Mouse (Mus musculus) heart, embryonic 13.5 days (tissue): ENCODE measurements around the gene Bloc1s2. TPM values are rescaled to one million over a fixed set of nuclear protein-coding genes. Genes with fewer than 3 reads are reported as not detected.
A peak's percentile ranks its signal among the peaks of the same experiment; 100 is the strongest.

Experiments
- ATAC-seq: fragments of 200-750 bp; cut with Nextera tagmentation; 2 replicates; pipeline ENCODE4 v1.8.0; 2017; ENCODE audit warnings: moderate TSS enrichment; ENCODE audit not compliant: insufficient number of reproducible peaks, low FRiP score, low TSS enrichment; ENCODE audit errors: extremely low read depth
- H3K27ac ChIP-seq: fragments of 300-500 bp; sonication (generic); replicated peaks from 2 replicates; pipeline ENCODE4 v1.5.1; 2015; ENCODE audit warnings: moderate library complexity, mild to moderate bottlenecking, inconsistent platforms
- H3K27me3 ChIP-seq: fragments of 300-500 bp; sonication (generic); replicated peaks from 2 replicates; pipeline ENCODE4 v1.6.1; 2015; ENCODE audit warnings: mild to moderate bottlenecking, inconsistent platforms
- H3K36me3 ChIP-seq: fragments of 300-500 bp; sonication (generic); 2 replicates; pipeline ENCODE4 v1.6.1; 2015; ENCODE audit warnings: mild to moderate bottlenecking, inconsistent platforms
- H3K4me1 ChIP-seq: fragments of 300-500 bp; sonication (generic); 2 replicates; pipeline ENCODE4 v1.6.1; 2015; ENCODE audit warnings: inconsistent platforms
- H3K4me2 ChIP-seq: fragments of 300-500 bp; sonication (generic); 2 replicates; pipeline ENCODE4 v1.6.1; 2015; ENCODE audit warnings: inconsistent platforms, mild to moderate bottlenecking, moderate library complexity
- H3K4me3 ChIP-seq: fragments of 300-500 bp; sonication (generic); 2 replicates; pipeline ENCODE4 v1.5.1; 2015; ENCODE audit warnings: moderate library complexity, mild to moderate bottlenecking, inconsistent platforms
- H3K9ac ChIP-seq: fragments of 300-500 bp; sonication (generic); 2 replicates; pipeline ENCODE4 v1.6.1; 2015; ENCODE audit warnings: inconsistent platforms, mild to moderate bottlenecking, moderate library complexity
- H3K9me3 ChIP-seq: fragments of 300-500 bp; sonication (generic); 2 replicates; pipeline ENCODE4 v1.6.1; 2016; ENCODE audit warnings: inconsistent platforms
- WGBS: fragments of 180-500 bp; shearing (Covaris S2); methylation state at CpG from one replicate; pipeline ENCODE4 v1.1.7; 2015; ENCODE audit warnings: mixed read lengths; 5-methylcytosine and 5-hydroxymethylcytosine counted together
- polyA plus RNA-seq: library from polyadenylated mRNA; unstranded; fragments of >200 nt; fragmentation: Nextera tagmentation; extraction: Ambion mirVana; gene quantifications from 2 replicates; pipeline ENCODE4 v1.2.1, GENCODE M21; 2015

Bloc1s2 gene
- 56.0 and 62.1 TPM in 2 replicates for polyA plus RNA-seq

DNA sequence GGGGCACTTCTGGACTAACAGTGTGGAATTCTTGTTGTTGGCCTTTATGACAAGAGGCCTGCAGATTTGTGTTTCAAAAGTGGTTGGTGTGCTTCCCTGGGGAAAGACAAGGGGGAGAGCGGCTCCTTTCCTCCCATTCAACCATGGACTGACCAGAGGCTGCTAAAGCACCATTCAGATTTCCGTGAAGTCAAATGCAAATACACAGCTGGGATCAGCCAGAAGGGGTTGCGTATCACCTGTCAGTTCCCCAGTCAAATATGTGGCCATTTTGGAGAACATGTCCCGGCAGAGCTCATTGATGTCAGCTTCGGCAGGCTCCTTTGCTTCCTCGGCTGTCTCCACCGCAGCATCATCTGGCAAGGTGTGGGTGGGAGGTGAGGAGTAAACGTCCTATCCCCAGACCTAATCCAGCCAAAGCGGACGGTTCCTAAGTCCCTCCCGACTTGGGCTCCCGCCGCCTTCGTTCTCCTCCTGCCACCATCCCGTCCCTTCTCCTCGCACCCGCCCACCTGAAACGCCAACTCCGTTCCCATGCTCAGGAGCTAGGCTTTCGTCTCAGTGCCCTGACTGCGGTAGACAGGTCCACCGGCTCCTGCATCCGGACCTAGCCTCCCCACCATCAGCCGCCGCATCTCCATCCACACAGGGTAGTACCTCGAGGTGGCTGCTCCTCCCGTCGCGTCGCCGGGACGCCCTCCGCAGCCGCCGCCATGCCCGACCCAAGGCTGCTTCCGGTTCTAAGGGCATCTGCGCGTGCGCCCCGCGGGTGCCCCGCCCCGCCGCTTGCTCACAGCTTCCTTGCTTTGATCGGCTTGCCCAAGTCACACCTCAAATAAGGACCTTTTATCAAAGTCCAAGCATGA is at the start of gene Bloc1s2:
Bloc1s2 (minus strand) TSS at position 745 of the 866 bp plus-strand sequence.
- peaks cover 10% of the 10 kb centered on the region for H3K4me1 ChIP-seq
- H3K9me3 ChIP-seq: no peaks in the 10 kb centered on the region
- H3K4me2 ChIP-seq: peak within 1 kb of the TSS; percentile 87
- H3K36me3 ChIP-seq: peaks cover 37% of the 10 kb centered on the region
- peak within 1 kb of the TSS; percentile 85 for H3K4me3 ChIP-seq
- H3K27me3 ChIP-seq: peaks cover 18% of the 10 kb centered on the region
- WGBS: 4% methylated on average over 46 of the region's 46 CpGs
- ATAC-seq: no peak
- H3K27ac ChIP-seq: 0 out of 2 replicates have a peak within 1 kb of the TSS, but pooled peaks have one; percentile 28
- peak within 1 kb of the TSS; percentile 87 for H3K9ac ChIP-seq

DNA sequence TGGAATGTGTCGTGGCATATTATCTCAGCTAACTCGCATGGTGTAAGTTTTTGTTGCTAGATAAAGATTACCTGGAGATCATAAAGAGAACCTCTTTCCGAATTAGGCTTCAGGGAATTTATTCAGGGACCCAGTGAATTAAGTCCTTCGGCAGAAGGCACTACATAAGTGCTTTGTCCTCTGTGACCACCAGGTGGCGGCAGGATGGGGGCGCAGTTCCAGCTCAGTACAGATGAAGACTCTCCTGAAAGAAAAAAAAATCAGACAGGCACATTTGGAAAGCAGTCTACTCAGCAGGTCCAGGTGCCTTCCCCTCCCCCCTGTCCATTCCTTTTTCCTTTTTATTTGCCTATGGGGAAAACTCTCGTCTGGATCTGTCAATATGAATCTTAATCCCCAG is 48.9 kb upstream of the Bloc1s2 start:
- ATAC-seq: no peak
- no peak overlapping the region for H3K4me2 ChIP-seq
- no peaks in the 10 kb centered on the region for H3K4me1 ChIP-seq
- H3K36me3 ChIP-seq: no peaks in the 10 kb centered on the region
- peaks cover 18% of the 10 kb centered on the region for H3K27me3 ChIP-seq
- H3K4me3 ChIP-seq: no peak overlapping the region
- no peak overlapping the region for H3K9ac ChIP-seq
- no peaks in the 10 kb centered on the region for H3K9me3 ChIP-seq
- H3K27ac ChIP-seq: no peak overlapping the region
- WGBS: 9% methylated on average over 7 of the region's 7 CpGs

DNA sequence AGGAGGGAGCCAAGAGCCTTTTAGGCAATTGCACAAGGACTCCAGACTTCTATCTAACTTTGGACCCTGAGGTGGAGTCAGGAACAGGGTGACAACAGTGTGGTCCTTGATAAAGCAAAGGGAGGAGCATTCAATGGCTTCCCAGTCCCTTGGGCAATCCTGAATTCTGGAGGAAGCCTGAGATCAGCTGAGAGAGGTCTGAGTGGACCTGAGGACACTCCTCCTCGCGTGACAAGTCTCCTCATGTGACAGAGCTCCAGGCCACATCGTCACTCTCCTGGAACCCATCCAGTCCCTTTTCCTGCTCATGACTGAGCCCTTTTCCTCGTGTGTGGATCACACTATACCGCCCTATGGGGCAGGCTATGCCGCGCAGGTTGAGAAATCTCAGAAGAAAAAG is 47.7 kb upstream of the Bloc1s2 start:
- WGBS: 56% methylated on average over 7 of the region's 7 CpGs

DNA sequence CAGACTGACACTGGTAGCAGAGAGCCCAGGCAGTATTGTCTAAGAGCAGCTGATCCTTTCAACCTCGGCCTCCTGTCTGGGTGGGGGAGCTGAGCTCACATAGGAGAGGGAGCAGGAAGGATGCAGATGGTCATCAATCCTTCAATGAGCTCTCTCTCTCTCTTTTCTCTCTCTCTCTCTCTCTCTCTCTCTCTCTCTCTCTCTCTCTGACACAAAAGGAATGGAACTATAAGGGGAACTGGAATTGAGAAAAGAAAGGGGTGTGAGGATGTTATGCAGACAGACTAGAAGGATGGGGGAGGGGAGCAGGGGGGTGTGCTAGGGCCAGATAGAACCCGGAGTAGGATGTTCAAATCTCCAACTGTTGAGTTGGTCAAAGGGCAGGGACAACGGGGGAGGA is 46.1 kb upstream of the Bloc1s2 start, which contains the start of gene Pkd2l1:
Pkd2l1 (minus strand) TSS at position 101 of the 400 bp plus-strand sequence.
- Histone ChIP-seq H3K9ac (no peak within 1 kb of the TSS), H3K9me3 (no peaks in the 10 kb centered on the region), H3K27me3 (peaks cover 21% of the 10 kb centered on the region), H3K27ac (no peak within 1 kb of the TSS), H3K4me1 (no peaks in the 10 kb centered on the region), H3K4me2 (no peak within 1 kb of the TSS), H3K4me3 (no peak within 1 kb of the TSS), H3K36me3 (no peaks in the 10 kb centered on the region)
- ATAC-seq: no peak
- WGBS: 28% methylated on average over 3 of the region's 3 CpGs

More for the DNA sequence above, 47.7 kb upstream of the Bloc1s2 start:
- ATAC-seq: no peak
- Histone ChIP-seq H3K4me1 (no peaks in the 10 kb centered on the region), H3K36me3 (no peaks in the 10 kb centered on the region), H3K4me2 (no peak overlapping the region), H3K4me3 (no peak overlapping the region), H3K27ac (no peak overlapping the region), H3K27me3 (peaks cover 19% of the 10 kb centered on the region), H3K9me3 (no peaks in the 10 kb centered on the region), H3K9ac (no peak overlapping the region)

DNA sequence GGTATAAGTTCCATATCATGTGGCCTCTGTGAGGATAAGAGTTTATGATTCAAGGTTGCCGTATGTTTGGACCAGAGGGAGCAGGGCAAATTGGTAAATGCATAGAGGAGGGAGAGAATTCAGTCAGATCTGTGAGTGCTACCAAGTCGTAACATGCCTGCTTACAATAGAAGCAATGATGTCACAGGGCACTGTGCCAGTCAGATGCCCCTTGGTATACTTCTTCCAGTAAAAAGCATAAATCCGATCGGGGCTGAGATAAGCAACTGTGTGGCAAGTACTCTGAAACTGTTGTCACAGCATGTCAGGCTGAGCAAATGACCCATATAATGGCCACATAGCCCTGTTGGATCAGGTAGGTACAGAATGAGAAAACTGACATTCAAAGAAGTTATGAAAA is 42.8 kb upstream of the Bloc1s2 start:
- H3K4me2 ChIP-seq: no peak overlapping the region
- H3K27ac ChIP-seq: no peak overlapping the region
- 70% methylated on average over 4 of the region's 4 CpGs for WGBS
- no peak for ATAC-seq
- H3K27me3 ChIP-seq: peaks cover 21% of the 10 kb centered on the region
- no peak overlapping the region for H3K9ac ChIP-seq
- no peaks in the 10 kb centered on the region for H3K9me3 ChIP-seq
- H3K36me3 ChIP-seq: no peaks in the 10 kb centered on the region
- H3K4me3 ChIP-seq: no peak overlapping the region
- no peaks in the 10 kb centered on the region for H3K4me1 ChIP-seq

DNA sequence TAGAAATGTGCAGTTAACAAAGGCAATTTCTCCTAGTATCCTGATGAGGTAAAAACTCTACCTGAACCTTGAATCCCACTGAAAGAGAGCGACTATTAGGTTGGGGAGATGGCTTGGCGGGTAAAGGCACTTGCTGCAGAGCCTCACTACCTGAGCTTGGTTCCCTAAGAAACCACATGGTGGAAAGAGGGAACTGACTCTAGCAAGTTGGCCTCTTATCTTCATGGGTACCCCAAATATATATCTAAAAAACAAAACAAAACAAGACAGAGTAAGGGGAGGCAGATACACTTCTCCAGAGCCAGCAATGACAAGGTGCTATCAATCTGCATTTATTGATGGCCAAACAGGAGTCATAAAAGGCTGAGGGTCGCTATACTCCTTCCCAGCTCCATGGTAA is 37.7 kb upstream of the Bloc1s2 start:
- 56% methylated on average over 3 of the region's 3 CpGs for whole genome bisulfite sequencing
- Histone ChIP-seq H3K4me3 (no peak overlapping the region), H3K4me1 (no peaks in the 10 kb centered on the region), H3K9ac (no peak overlapping the region), H3K27ac (no peak overlapping the region), H3K27me3 (peaks cover 8% of the 10 kb centered on the region; the same call in 1 of the 2 replicates), H3K9me3 (no peaks in the 10 kb centered on the region), H3K4me2 (no peak overlapping the region), H3K36me3 (no peaks in the 10 kb centered on the region)
- no peak for ATAC-seq

DNA sequence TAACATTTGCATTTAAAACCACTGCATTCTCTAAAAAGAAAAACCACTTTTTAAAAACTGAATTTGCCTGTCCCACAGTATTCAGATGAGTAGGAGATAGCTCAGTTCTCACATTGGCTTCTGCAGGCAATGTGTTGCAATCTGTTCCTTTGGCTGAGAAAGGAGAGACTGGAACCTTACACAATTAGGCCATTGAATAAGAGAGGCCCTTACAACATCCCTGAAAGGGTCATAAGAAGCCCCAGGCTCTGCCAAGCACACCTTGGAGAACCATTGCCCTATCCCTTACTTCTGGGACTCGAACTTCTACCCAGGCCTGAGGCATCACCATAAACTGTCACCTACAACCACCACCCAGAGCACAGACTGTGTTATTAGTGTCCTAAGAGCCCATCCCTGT is 34.3 kb upstream of the Bloc1s2 start:
- Histone ChIP-seq H3K27me3 (peaks cover 5% of the 10 kb centered on the region; the same call in 1 of the 2 replicates), H3K4me3 (no peak overlapping the region), H3K4me1 (no peaks in the 10 kb centered on the region), H3K4me2 (no peak overlapping the region), H3K9me3 (peaks cover 12% of the 10 kb centered on the region), H3K9ac (no peak overlapping the region), H3K36me3 (no peaks in the 10 kb centered on the region), H3K27ac (no peak overlapping the region)
- ATAC-seq: no peak
- WGBS: 64% methylated on average over 1 of the region's 1 CpGs

DNA sequence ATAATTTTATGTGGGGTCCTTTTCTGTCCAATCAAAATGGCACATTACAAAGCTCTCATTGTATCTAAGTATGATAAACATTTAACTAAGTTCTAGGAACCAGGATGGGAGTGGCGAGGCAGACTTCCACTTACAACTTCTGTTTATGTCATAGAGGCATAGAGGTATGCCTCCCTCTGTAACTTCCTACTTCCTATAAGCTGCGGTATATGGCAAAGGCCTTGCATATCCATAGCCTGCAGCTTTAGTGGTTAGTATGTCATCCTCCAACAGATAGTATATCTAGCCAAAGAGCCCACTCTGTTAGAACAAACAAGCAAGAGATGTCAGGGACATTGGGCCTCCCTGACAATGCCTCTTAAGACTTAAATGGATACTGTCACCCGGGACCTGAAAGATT is 30.5 kb upstream of the Bloc1s2 start:
- Histone ChIP-seq H3K36me3 (no peaks in the 10 kb centered on the region), H3K4me1 (no peaks in the 10 kb centered on the region), H3K4me2 (no peak overlapping the region), H3K27me3 (no peaks in the 10 kb centered on the region), H3K9me3 (peaks cover 20% of the 10 kb centered on the region), H3K27ac (no peak overlapping the region), H3K9ac (no peak overlapping the region), H3K4me3 (no peak overlapping the region)
- 78% methylated on average over 3 of the region's 3 CpGs for WGBS
- no peak for ATAC-seq

DNA sequence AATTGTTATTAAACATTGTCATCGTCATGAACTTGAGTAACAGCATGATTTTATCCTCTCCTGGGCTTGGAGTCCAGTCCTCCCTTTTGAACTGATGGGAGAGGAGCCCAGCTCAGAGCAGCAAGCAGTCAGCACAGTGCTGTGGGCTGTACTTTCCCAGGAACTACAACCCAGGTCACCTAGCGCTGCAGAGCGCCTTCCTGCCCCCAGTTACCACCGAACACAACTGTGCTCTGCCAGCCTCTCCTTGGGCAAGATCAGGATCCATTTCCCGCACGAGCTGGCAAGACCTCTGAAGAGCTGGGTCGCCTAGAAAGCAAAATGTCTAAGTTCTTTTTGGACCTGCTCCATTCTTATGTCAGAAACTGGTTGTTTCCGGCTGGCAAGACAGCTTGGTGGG is 28.6 kb upstream of the Bloc1s2 start:
- Histone ChIP-seq H3K4me2 (no peak overlapping the region), H3K27ac (no peak overlapping the region), H3K27me3 (no peaks in the 10 kb centered on the region), H3K9ac (no peak overlapping the region), H3K36me3 (no peaks in the 10 kb centered on the region), H3K4me3 (no peak overlapping the region), H3K9me3 (peaks cover 20% of the 10 kb centered on the region), H3K4me1 (no peaks in the 10 kb centered on the region)
- ATAC-seq: no peak
- WGBS: 63% methylated on average over 8 of the region's 8 CpGs

DNA sequence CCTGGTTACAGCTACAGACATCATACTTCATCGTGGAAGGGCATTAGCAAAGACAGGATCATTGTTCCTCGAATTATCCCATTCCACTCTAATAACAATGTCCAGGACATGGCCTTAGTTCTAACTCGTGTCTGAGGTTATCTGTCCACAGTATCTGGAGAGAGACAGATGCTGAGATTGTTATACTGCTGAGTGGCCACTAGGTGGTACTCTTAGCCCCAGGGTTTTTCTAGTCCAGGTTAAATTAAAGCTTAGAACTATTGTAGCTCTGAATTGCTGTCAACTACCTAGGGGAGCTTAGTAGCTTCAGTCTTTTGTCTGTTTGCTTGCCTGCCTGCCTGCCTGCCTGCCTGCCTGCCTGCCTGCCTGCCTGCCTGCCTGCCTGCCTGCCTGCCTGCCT is 15.3 kb upstream of the Bloc1s2 start:
- H3K36me3 ChIP-seq: no peaks in the 10 kb centered on the region
- ATAC-seq: no peak
- H3K4me1 ChIP-seq: no peaks in the 10 kb centered on the region
- WGBS: 8% methylated on average over 3 of the region's 3 CpGs
- peaks cover 26% of the 10 kb centered on the region for H3K27me3 ChIP-seq
- no peak overlapping the region for H3K4me3 ChIP-seq
- no peak overlapping the region for H3K4me2 ChIP-seq
- no peak overlapping the region for H3K27ac ChIP-seq
- no peaks in the 10 kb centered on the region for H3K9me3 ChIP-seq
- H3K9ac ChIP-seq: no peak overlapping the region

DNA sequence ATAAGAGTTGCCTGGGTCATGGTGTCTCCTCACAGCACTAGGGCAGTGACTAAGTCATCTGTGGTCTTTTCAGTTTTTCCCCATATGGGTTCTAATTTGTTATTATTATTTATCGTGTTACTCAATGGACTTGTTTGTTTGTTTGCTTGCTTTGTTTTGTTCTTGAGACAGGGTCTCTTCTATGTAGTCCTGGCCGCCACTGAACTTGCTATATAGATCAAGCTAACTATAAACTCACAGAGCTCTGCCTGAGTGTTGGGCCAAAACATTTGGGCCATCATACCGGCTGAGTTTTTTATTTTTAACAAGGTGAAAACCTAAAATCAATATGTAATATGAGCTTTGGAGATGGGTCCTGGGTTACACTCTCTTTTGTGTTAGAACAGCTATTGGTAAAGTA is 13.1 kb upstream of the Bloc1s2 start:
- Histone ChIP-seq H3K4me1 (no peaks in the 10 kb centered on the region), H3K27me3 (peaks cover 45% of the 10 kb centered on the region), H3K9me3 (no peaks in the 10 kb centered on the region), H3K27ac (no peak overlapping the region), H3K4me2 (no peak overlapping the region), H3K9ac (no peak overlapping the region), H3K36me3 (no peaks in the 10 kb centered on the region), H3K4me3 (no peak overlapping the region)
- no peak for ATAC-seq
- WGBS: 67% methylated on average over 3 of the region's 3 CpGs

DNA sequence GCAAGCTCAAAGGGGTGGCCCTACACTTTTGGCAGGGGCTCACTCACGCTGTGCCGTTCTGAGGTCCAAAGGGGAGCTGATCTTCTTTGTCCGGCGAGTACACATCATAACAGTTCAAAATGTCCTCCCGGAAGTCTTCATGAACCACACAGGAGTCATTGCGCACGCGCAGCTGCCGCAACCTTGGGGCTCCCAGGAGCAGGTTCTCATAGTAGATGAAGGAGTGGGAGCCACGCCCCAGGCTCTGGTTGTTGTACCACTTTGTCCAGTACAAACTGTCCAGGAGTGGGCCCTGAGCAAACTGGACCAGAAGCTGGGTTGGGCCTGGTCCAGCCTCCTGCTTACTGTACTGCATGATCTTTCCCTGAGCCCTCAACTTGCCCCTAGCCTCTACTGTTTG is 10.8 kb upstream of the Bloc1s2 start:
- Histone ChIP-seq H3K9me3 (no peaks in the 10 kb centered on the region), H3K27ac (no peak overlapping the region), H3K4me2 (no peak overlapping the region), H3K36me3 (no peaks in the 10 kb centered on the region), H3K9ac (no peak overlapping the region), H3K4me3 (no peak overlapping the region), H3K4me1 (no peaks in the 10 kb centered on the region), H3K27me3 (peaks cover 66% of the 10 kb centered on the region)
- no peak for ATAC-seq
- WGBS: 89% methylated on average over 10 of the region's 10 CpGs
